In the genomic region with DNA sequence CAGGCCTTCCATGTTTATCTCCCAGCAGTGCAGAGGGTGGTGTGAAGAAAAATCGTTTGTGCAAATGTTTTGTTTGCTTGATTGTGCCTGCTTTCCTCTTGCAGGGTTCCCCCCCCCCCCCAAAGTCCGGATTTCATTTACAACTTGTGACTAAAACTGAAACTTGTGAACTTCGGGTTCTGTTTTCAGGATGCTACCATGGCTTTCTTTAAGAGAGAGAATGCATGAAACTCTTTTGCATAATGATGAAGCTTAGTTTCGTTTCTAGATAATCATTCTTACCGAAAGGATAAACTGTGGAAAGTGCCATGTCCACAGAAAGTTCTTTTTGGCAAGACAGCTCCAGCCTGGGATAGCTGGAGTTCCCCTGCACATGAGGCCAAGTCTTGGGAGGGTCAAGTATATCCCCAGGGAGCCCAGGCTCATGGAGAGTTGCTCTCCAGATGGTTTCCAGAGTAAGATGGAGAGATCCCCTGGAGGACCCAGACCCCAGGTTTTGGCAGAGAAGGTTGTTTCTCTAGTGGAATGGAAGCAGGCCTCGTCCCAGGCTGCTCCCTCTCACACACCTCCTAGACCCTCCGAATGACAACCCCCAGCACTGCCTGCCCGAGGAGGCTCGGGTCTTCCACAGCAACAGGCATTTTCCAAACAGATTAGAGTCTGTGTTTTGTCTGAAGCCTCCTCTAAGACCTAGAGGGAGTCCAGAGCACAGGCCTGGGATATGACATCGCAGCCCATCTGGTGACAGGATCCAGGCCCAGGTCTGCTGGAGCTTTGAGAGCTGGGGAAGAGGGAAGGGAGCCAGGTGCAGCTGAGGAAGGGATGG, we compare ENCODE assay signal across 13 mouse cellular contexts. TPM values are rescaled to one million over a fixed set of nuclear protein-coding genes. Genes with fewer than 3 reads are reported as not detected.
DNase-seq lines count a peak whose midpoint lies in the region; TF ChIP-seq lines count a peak whose summit lies in the region.
"Had no signal": no experiment of that assay in that cellular context is flagged by ENCODE, and none has a peak within 500 bp of the region (broad histone marks: within the 10 kb centered on the region; RNA-seq: fewer than 3 reads in every experiment).

No protein-coding gene starts in this region.

- no peaks in the 10 kb centered on the region for H3K27me3 ChIP-seq in kidney, adult 2 months (replicated peaks; ENCODE audit: control insufficient read depth, insufficient read depth, low read length)
- H3K27me3 ChIP-seq: liver, embryonic 12.5 days had no signal

- H3K4me3 ChIP-seq in kidney, adult 2 months (ENCODE audit: insufficient read depth, low read depth, low read length) = no peak overlapping the region
- H3K4me3 ChIP-seq: liver, embryonic 12.5 days; midbrain, embryonic 12.5 days had no signal

- no peaks in the 10 kb centered on the region for H3K4me1 ChIP-seq in kidney, adult 2 months (ENCODE audit: control insufficient read depth, insufficient read depth, low read length)
- H3K4me1 ChIP-seq: liver, embryonic 12.5 days; midbrain, embryonic 12.5 days had no signal

- no peaks in the 10 kb centered on the region for H3K36me3 ChIP-seq in kidney, adult 2 months (ENCODE audit: control insufficient read depth, insufficient read depth, low read length)
- H3K36me3 ChIP-seq: G1E; liver, embryonic 12.5 days; midbrain, embryonic 12.5 days had no signal

- TF ChIP-seq POLR2A in kidney, adult 2 months (IDR thresholded peaks at IDR 0.05; ENCODE audit: low read depth, low read length) = no peak

- TF ChIP-seq CTCF in kidney, adult 2 months (conservative IDR thresholded peaks at IDR 0.05; ENCODE audit: insufficient read depth, insufficient read length, low read depth, low read length) = no peak

- no peak overlapping the region for H3K27ac ChIP-seq in kidney, adult 2 months (ENCODE audit: insufficient read depth, low read depth, low read length)
- H3K27ac ChIP-seq: liver, embryonic 12.5 days; midbrain, embryonic 12.5 days had no signal

- 63% methylated on average over 10 of the region's 10 CpGs for WGBS in kidney, adult 2 months

- peak; percentile 4 for DNase-seq in embryo, embryonic 10.5 days (ENCODE audit: low spot score)
- DNase-seq in embryo, embryonic 9.5 days (ENCODE audit: extremely low spot score) = no peak
- DNase-seq in ovary, postnatal 14 days (ENCODE audit: low spot score) = peak; percentile 3
- no peak for DNase-seq in ovary, postnatal 36 days (ENCODE audit: low spot score)
- DNase-seq in heart, adult 8-10 months (ENCODE audit: low spot score) = peak; percentile 23
- DNase-seq in yolk sac, embryonic 10.5 days (ENCODE audit: low spot score) = peak; percentile 42
- no peak for DNase-seq in kidney, adult 2 months
- no peak for DNase-seq in adrenal gland, postnatal 25 days
- DNase-seq: B cell, adult 2 months; kidney, adult 18-20 months had no signal

RNA-seq across cellular contexts. Expression of gene Cryz, which starts 56.2 kb away (rescaled TPM):
- total RNA-seq in heart, adult 8-10 months (2022) = 10 to 100 TPM; 14.7 to 20.0 (median 16.6) TPM
- 218 and 240 TPM in 2 replicates for polyA plus RNA-seq in kidney, adult 2 months (2012; rRNA removed)
- total RNA-seq in adrenal gland, postnatal 25 days (2021) = 10.9 and 18.5 TPM in 2 replicates

RNA-seq across cellular contexts. Expression of gene Tyw3, which starts 56.6 kb away (rescaled TPM):
- 1 to 10 TPM; 3.3 to 5.0 (median 4.0) TPM for total RNA-seq in heart, adult 8-10 months (2022)
- 12.0 and 12.5 TPM in 2 replicates for polyA plus RNA-seq in kidney, adult 2 months (2012; rRNA removed)
- total RNA-seq in adrenal gland, postnatal 25 days (2021) = 4.8 and 6.1 TPM in 2 replicates

Comparison
In these comparisons a context has a peak if more than half of its experiments do, and no peak if none do; other contexts are left out.
1. DNase-seq: peak in embryo, embryonic 10.5 days (single experiment), ovary, postnatal 14 days (single experiment), heart, adult 8-10 months (single experiment) and yolk sac, embryonic 10.5 days (single experiment); none in embryo, embryonic 9.5 days (single experiment), ovary, postnatal 36 days (single experiment), kidney, adult 2 months (single experiment) and adrenal gland, postnatal 25 days (single experiment).